Mouse (Mus musculus) bone marrow macrophage, adult 2 months (primary cell): ENCODE data around the gene Armcx6.

Experiments used
- CTCF ChIP-seq: IDR thresholded peaks from 2 replicates; pipeline ENCODE4 v1.5.1; 2012; ENCODE audit warnings: low read depth, mild to moderate bottlenecking, low read length, moderate library complexity
- POLR2A ChIP-seq: IDR thresholded peaks from 2 replicates; pipeline ENCODE4 v1.6.1; 2012; ENCODE audit warnings: mild to moderate bottlenecking, low read depth, low read length, borderline replicate concordance

DNA sequence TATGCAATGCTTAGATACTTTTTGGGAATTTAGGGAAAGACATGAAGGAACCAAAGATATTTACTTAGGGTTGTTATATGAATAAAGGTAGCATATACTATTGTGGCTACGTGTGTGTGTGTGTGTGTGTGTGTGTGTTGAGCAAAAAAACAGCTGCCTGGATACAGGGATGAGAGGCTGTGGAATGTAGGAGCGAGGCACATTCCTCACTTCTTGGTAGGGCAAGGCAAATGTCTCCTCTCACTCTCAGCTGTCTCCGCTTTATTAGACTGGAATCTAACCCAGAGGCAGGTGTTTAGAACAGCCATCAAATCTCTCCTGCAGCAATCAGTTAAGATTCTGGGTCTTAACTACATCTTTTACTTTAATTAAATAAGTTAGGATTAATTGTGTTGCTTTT lies 34.4 kb downstream of the Armcx6 start:
- TF ChIP-seq CTCF (no peak), POLR2A (no peak)
